Mouse (Mus musculus): Measurements from ENCODE around the gene Slc35g2.

- TF ChIP-seq CTCF (IDR thresholded peaks at IDR 0.05; ENCODE audit: borderline replicate concordance, control insufficient read depth, extremely low read depth, insufficient read depth, low read length, poor library complexity), result no peak
- TF ChIP-seq POLR2A (IDR thresholded peaks at IDR 0.05; ENCODE audit: control insufficient read depth, extremely low read depth, insufficient read depth, low read length, poor library complexity), result no peak
Observed at GRCm38 (mm10) chr9:100548313-100548712, 22.6 kb downstream of the Slc35g2 start.
